Mouse (Mus musculus) midbrain, embryonic 10.5 days (tissue): Measurements from ENCODE around the gene Ptprm. TPM values are rescaled to one million over a fixed set of nuclear protein-coding genes. Genes with fewer than 3 reads are reported as not detected.

Source experiments
- DNase-seq: peaks from one replicate; pipeline ENCODE4 v3.0.0-alpha.2; 2017; ENCODE audit warnings: low spot score
- H3K27ac ChIP-seq: fragments of 300-500 bp; sonication (generic); replicated peaks from 2 replicates; pipeline ENCODE4 v1.5.1; 2016; ENCODE audit warnings: mild to moderate bottlenecking
- H3K27me3 ChIP-seq: fragments of 300-500 bp; sonication (generic); 2 replicates; pipeline ENCODE4 v1.6.1; 2016; ENCODE audit warnings: low read depth, mild to moderate bottlenecking; ENCODE audit not compliant: poor library complexity, severe bottlenecking
- H3K36me3 ChIP-seq: fragments of 300-500 bp; sonication (generic); 2 replicates; pipeline ENCODE4 v1.6.1; 2016; ENCODE audit warnings: mild to moderate bottlenecking, moderate library complexity
- H3K4me1 ChIP-seq: fragments of 300-500 bp; sonication (generic); 2 replicates; pipeline ENCODE4 v1.6.1; 2016
- H3K4me3 ChIP-seq: fragments of 300-500 bp; sonication (generic); 2 replicates; pipeline ENCODE4 v1.5.1; 2016; ENCODE audit warnings: mild to moderate bottlenecking, moderate library complexity
- H3K9me3 ChIP-seq: fragments of 300-500 bp; sonication (generic); replicated peaks from 2 replicates; pipeline ENCODE4 v1.6.1; 2016; ENCODE audit warnings: mild to moderate bottlenecking
- WGBS: fragments of 180-500 bp; shearing (Covaris S2); methylation state at CpG from one replicate; pipeline ENCODE4 v1.1.7; 2016; 5-methylcytosine and 5-hydroxymethylcytosine counted together
- polyA plus RNA-seq: library from polyadenylated mRNA; unstranded; fragments of >200 nt; fragmentation: Nextera tagmentation; extraction: Ambion mirVana; gene quantifications from 2 replicates; pipeline ENCODE4 v1.2.1, GENCODE M21; 2016

Gene Ptprm
- polyA plus RNA-seq = 6.4 and 7.5 TPM in 2 replicates

- Histone ChIP-seq H3K36me3 (no peaks in the 10 kb centered on the region), H3K4me3 (peak within 1 kb of the TSS; percentile 68), H3K9me3 (no peaks in the 10 kb centered on the region; the same call in 1 of the 2 replicates), H3K27me3 (peaks cover 58% of the 10 kb centered on the region), H3K4me1 (peaks cover 33% of the 10 kb centered on the region), H3K27ac (peak within 1 kb of the TSS; percentile 92)
- WGBS = under 1% methylated on average over 69 of the region's 73 CpGs
- peak; percentile 89 for DNase-seq
Measured at GRCm38 (mm10) chr17:67354451-67355011, at the start of gene Ptprm. Ptprm (minus strand) TSS chr17:67354457.

DNA sequence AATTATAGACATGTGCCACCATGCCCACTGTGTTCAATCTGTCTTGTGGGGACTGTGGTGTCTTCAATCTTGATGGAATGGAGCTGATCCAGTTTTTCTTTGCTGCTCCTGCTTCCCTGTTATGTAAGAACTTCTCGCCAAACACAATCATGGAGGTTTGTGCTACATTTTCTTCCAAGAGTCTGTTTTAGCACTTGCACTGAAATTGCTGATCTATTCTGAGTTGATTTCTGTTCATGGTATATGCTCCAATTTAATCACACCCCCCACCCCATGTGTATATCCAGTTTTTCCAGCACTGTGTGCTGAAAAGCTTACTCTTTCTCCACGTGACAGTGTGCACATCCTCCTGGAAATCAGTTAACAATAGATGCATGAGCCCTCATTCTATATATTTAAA, 41.9 kb upstream of the Ptprm start:
- H3K4me1 ChIP-seq = no peaks in the 10 kb centered on the region

GRCm38 (mm10) chr17:67390851-67391250, 36.6 kb upstream of the Ptprm start:
- Histone ChIP-seq H3K4me3 (no peak overlapping the region), H3K27me3 (no peaks in the 10 kb centered on the region), H3K9me3 (no peaks in the 10 kb centered on the region), H3K4me1 (peaks cover 7% of the 10 kb centered on the region; the same call in 1 of the 2 replicates), H3K36me3 (no peaks in the 10 kb centered on the region), H3K27ac (no peak overlapping the region)
- WGBS = 78% methylated on average over 5 of the region's 5 CpGs
- no peak for DNase-seq

More for the DNA sequence above, 41.9 kb upstream of the Ptprm start:
- no peak for DNase-seq
- Histone ChIP-seq H3K27me3 (no peaks in the 10 kb centered on the region), H3K27ac (no peak overlapping the region), H3K36me3 (no peaks in the 10 kb centered on the region), H3K9me3 (no peaks in the 10 kb centered on the region), H3K4me3 (no peak overlapping the region)
- WGBS = 80% methylated on average over 2 of the region's 2 CpGs

DNA sequence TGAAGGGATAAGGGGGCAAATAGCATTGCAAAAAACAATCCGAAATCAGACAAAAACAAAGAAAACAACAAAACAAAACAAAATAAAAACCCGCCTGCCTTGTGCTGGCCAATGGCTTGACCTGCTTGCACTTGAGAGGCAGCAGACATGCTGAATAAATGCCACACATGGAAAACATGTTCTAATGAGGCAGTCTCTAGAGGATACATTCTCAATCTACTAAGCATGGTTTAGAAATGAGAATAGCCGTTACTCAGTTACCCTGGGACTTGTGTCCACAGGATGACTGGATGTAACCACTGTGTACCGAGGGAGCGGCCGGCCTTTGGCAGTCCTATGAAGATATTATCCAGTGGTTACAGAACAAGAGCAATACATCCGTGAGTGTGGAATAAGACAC, 33.9 kb upstream of the Ptprm start:
- WGBS = 83% methylated on average over 7 of the region's 7 CpGs
- H3K27ac ChIP-seq = no peak overlapping the region
- peaks cover 7% of the 10 kb centered on the region; the same call in 1 of the 2 replicates for H3K4me1 ChIP-seq
- no peaks in the 10 kb centered on the region for H3K9me3 ChIP-seq
- no peaks in the 10 kb centered on the region for H3K36me3 ChIP-seq
- no peak for DNase-seq
- no peaks in the 10 kb centered on the region for H3K27me3 ChIP-seq
- no peak overlapping the region for H3K4me3 ChIP-seq

- Histone ChIP-seq H3K4me1 (peaks cover 7% of the 10 kb centered on the region; the same call in 1 of the 2 replicates), H3K4me3 (no peak overlapping the region), H3K9me3 (no peaks in the 10 kb centered on the region), H3K27ac (no peak overlapping the region), H3K36me3 (no peaks in the 10 kb centered on the region), H3K27me3 (no peaks in the 10 kb centered on the region)
- WGBS = 66% methylated on average over 6 of the region's 6 CpGs
- DNase-seq = no peak
Measured at GRCm38 (mm10) chr17:67385286-67385685, 31.0 kb upstream of the Ptprm start.

GRCm38 (mm10) chr17:67383635-67384034, 29.4 kb upstream of the Ptprm start:
- Histone ChIP-seq H3K4me1 (peaks cover 7% of the 10 kb centered on the region; the same call in 1 of the 2 replicates), H3K36me3 (no peaks in the 10 kb centered on the region), H3K27me3 (no peaks in the 10 kb centered on the region), H3K27ac (no peak overlapping the region), H3K4me3 (no peak overlapping the region), H3K9me3 (no peaks in the 10 kb centered on the region)
- DNase-seq = no peak
- WGBS = 96% methylated on average over 1 of the region's 1 CpGs

DNA sequence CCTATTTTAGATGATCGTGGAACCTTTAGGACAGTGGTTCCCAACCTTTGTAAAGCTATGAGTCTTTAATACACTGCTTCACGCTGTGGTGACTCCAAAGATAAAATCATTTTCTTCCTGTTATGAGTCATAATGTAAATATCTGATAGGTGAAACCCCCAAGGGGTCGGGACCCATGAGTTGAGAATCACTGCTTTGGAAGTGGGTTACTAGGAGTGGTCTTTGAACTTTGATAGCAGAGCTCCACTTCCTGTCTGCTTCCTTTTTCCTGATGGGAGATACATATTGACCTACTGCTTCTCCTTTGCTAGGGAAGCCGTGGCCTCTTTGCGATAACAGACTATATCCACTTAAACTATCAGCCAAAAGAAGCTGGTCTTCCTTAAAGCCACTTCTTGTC, 27.4 kb upstream of the Ptprm start:
- no peaks in the 10 kb centered on the region for H3K9me3 ChIP-seq
- H3K4me1 ChIP-seq = no peaks in the 10 kb centered on the region
- no peak overlapping the region for H3K4me3 ChIP-seq
- no peak overlapping the region for H3K27ac ChIP-seq
- H3K36me3 ChIP-seq = no peaks in the 10 kb centered on the region
- no peak for DNase-seq
- no peaks in the 10 kb centered on the region for H3K27me3 ChIP-seq
- WGBS = 82% methylated on average over 5 of the region's 5 CpGs

DNA sequence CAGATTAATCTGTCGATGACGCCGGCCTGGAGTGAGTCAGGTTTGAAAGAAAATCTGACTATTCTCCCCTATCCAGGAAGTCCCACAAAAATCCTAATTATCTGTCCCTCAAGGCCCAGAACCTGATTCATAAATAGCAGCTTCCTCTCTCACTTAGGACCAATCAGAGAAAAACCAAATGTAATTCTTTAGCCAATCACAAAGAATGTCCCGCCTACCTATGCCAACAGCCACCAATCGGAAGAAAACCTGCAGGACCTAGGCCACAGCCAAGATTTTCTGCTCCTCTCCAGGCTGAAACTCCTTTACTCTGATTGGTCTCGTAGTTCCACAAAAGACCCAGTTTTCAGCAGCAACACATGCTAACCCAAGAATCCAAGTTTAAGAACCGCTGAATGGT, 13.6 kb upstream of the Ptprm start:
- Histone ChIP-seq H3K4me3 (no peak overlapping the region), H3K27me3 (no peaks in the 10 kb centered on the region), H3K27ac (no peak overlapping the region), H3K4me1 (no peaks in the 10 kb centered on the region), H3K36me3 (no peaks in the 10 kb centered on the region), H3K9me3 (no peaks in the 10 kb centered on the region)
- no peak for DNase-seq
- WGBS = 95% methylated on average over 7 of the region's 7 CpGs

- H3K9me3 ChIP-seq = no peaks in the 10 kb centered on the region
- no peak for DNase-seq
- no peaks in the 10 kb centered on the region for H3K27me3 ChIP-seq
- 80% methylated on average over 1 of the region's 1 CpGs for WGBS
- peaks cover 13% of the 10 kb centered on the region for H3K4me1 ChIP-seq
- no peak overlapping the region for H3K4me3 ChIP-seq
- no peaks in the 10 kb centered on the region for H3K36me3 ChIP-seq
- no peak overlapping the region for H3K27ac ChIP-seq
Measured at GRCm38 (mm10) chr17:67364491-67364890, 10.2 kb upstream of the Ptprm start.

DNA sequence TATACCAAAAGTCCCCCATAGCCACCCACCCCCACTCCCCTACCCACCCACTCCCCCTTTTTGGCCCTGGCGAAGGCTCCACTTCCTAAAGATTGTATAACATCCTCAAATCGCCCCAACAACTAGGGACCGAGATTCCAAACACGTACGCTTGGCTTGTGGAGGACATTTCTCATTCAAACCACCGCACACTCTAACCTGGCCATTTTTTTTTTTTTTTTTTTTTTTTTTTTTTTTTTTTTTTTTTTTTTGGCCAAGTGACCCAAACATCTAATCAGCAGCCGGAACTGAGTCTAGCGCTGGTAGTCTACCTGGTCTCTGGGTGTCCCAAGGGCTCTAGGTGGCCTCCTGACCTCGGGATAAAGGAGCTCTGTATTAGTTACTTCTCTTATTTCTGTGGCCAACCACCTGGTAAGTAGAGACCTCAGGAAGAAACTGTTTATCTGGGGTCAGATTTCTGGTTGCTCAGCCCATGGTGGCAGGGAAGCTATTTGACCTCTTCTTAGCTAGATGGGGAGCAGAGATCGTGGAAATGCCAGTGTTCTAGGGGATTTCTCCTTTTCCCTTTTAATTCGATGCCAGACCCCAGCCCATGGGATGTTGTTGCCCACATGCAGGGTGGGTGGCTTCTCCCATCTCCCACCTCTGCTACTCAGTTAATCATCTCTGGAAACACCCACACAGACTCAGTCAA, 9.3 kb upstream of the Ptprm start:
- H3K27me3 ChIP-seq = peaks cover 4% of the 10 kb centered on the region; the same call in 1 of the 2 replicates
- no peak overlapping the region for H3K27ac ChIP-seq
- 86% methylated on average over 11 of the region's 11 CpGs for WGBS
- H3K9me3 ChIP-seq = no peaks in the 10 kb centered on the region
- DNase-seq = no peak
- peaks cover 13% of the 10 kb centered on the region for H3K4me1 ChIP-seq
- no peaks in the 10 kb centered on the region for H3K36me3 ChIP-seq
- no peak overlapping the region for H3K4me3 ChIP-seq

GRCm38 (mm10) chr17:67362131-67362530, 7.9 kb upstream of the Ptprm start:
- Histone ChIP-seq H3K36me3 (no peaks in the 10 kb centered on the region), H3K4me1 (peaks cover 13% of the 10 kb centered on the region), H3K27ac (no peak overlapping the region), H3K9me3 (no peaks in the 10 kb centered on the region), H3K27me3 (peaks cover 13% of the 10 kb centered on the region), H3K4me3 (no peak overlapping the region)
- DNase-seq = no peak
- 89% methylated on average over 6 of the region's 6 CpGs for WGBS

DNA sequence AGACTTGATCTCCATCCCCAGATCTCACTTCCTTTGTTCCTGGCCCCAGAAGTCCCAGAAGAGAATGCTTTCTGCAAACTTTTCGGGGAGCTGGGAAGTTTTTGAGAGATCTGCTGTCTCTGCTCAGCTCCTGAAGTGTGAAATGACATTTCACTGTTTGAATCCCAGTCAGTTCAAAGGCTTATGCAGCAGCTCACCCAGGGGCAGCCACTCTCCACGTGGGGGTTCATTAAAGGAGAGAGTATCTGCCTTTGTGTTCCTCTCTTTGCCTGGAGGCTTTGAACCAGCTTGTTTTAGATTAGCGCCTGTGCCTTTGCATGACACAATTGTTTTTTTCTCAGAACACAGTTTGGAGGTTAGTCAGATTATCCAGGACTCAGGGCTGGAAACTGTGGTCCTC, 6.3 kb upstream of the Ptprm start:
- Histone ChIP-seq H3K27ac (peak overlapping the region; percentile 46; the same call in 1 of the 2 replicates), H3K4me1 (peaks cover 20% of the 10 kb centered on the region), H3K36me3 (no peaks in the 10 kb centered on the region), H3K9me3 (no peaks in the 10 kb centered on the region), H3K4me3 (no peak overlapping the region), H3K27me3 (peaks cover 23% of the 10 kb centered on the region)
- DNase-seq = peak; percentile 37
- WGBS = 3% methylated on average over 3 of the region's 3 CpGs

DNA sequence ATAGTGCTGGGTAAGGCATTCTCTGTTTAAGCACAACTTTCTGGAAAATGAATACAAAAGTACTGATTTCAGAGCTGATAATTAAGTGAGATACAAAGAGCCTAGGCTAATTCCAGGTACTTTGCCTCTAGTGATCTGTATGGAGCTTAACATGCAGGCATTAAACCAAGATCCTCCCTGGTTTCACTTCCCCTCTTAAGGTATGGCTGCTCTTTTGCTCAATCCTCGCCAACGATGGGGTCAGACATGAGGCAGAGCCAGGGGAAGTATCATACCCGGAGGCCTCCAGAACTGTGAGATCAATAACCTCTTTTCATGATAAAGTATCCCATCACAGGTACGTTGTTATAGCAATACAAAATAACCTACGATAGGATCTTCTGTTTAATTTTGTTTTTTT, 5.3 kb upstream of the Ptprm start:
- H3K27me3 ChIP-seq = peaks cover 28% of the 10 kb centered on the region
- H3K27ac ChIP-seq = no peak overlapping the region
- no peak for DNase-seq
- peaks cover 28% of the 10 kb centered on the region for H3K4me1 ChIP-seq
- no peaks in the 10 kb centered on the region for H3K36me3 ChIP-seq
- WGBS = 92% methylated on average over 5 of the region's 5 CpGs
- H3K4me3 ChIP-seq = no peak overlapping the region
- H3K9me3 ChIP-seq = no peaks in the 10 kb centered on the region
